14 mouse cellular contexts compared by ENCODE assay signal in genomic region chr16:13353927-13354326, GRCm38 (mm10).
DNase-seq lines count a peak whose midpoint lies in the region; ATAC-seq and TF ChIP-seq lines count a peak whose summit lies in the region.
"Had no signal": no experiment of that assay in that cellular context is flagged by ENCODE, and none has a peak within 500 bp of the region (broad histone marks: within the 10 kb centered on the region; RNA-seq: fewer than 3 reads in every experiment).

No protein-coding gene starts in this region.

- no peak overlapping the region for H3K4me3 ChIP-seq in kidney, adult 2 months (ENCODE audit: insufficient read depth, low read depth, low read length)
- H3K4me3 ChIP-seq in midbrain, embryonic 10.5 days, result no peak overlapping the region
- no peak overlapping the region for H3K4me3 ChIP-seq in midbrain, embryonic 15.5 days
- H3K4me3 ChIP-seq: erythroblast, embryonic 14.5 days had no signal

- WGBS in kidney, adult 2 months, result 64% methylated on average over 4 of the region's 4 CpGs
- 61% methylated on average over 4 of the region's 4 CpGs for WGBS in midbrain, embryonic 10.5 days
- WGBS in midbrain, embryonic 15.5 days, result 44% methylated on average over 4 of the region's 4 CpGs

- no peaks in the 10 kb centered on the region for H3K9me3 ChIP-seq in midbrain, embryonic 10.5 days (replicated peaks)
- no peaks in the 10 kb centered on the region for H3K9me3 ChIP-seq in midbrain, embryonic 15.5 days

- peaks cover 3% of the 10 kb centered on the region; the same call in 1 of the 2 replicates for H3K4me1 ChIP-seq in kidney, adult 2 months (ENCODE audit: control insufficient read depth, insufficient read depth, low read length)
- peaks cover 26% of the 10 kb centered on the region for H3K4me1 ChIP-seq in midbrain, embryonic 10.5 days
- H3K4me1 ChIP-seq in midbrain, embryonic 15.5 days, result peaks cover 26% of the 10 kb centered on the region

- H3K27me3 ChIP-seq in kidney, adult 2 months (replicated peaks; ENCODE audit: control insufficient read depth, insufficient read depth, low read length), result no peaks in the 10 kb centered on the region
- H3K27me3 ChIP-seq in midbrain, embryonic 10.5 days (ENCODE audit: low read depth, poor library complexity, severe bottlenecking), result no peaks in the 10 kb centered on the region
- no peaks in the 10 kb centered on the region for H3K27me3 ChIP-seq in midbrain, embryonic 15.5 days (replicated peaks)

- ATAC-seq in midbrain, embryonic 15.5 days (replicated peaks), result no peak

- TF ChIP-seq POLR2A in kidney, adult 2 months (IDR thresholded peaks at IDR 0.05; ENCODE audit: low read depth, low read length), result no peak

- H3K9ac ChIP-seq in midbrain, embryonic 15.5 days, result no peak overlapping the region
- H3K9ac ChIP-seq: hindbrain, embryonic 14.5 days; liver, embryonic 14.5 days had no signal

- H3K36me3 ChIP-seq in kidney, adult 2 months (ENCODE audit: control insufficient read depth, insufficient read depth, low read length), result no peaks in the 10 kb centered on the region
- no peaks in the 10 kb centered on the region for H3K36me3 ChIP-seq in midbrain, embryonic 10.5 days
- no peaks in the 10 kb centered on the region for H3K36me3 ChIP-seq in midbrain, embryonic 15.5 days (replicated peaks)

- no peak overlapping the region for H3K27ac ChIP-seq in kidney, adult 2 months (ENCODE audit: insufficient read depth, low read depth, low read length)
- H3K27ac ChIP-seq in midbrain, embryonic 10.5 days (replicated peaks), result peak overlapping the region; percentile 57; the same call in 1 of the 2 replicates
- H3K27ac ChIP-seq in midbrain, embryonic 15.5 days, result no peak overlapping the region
- H3K27ac ChIP-seq: hindbrain, embryonic 14.5 days; liver, embryonic 14.5 days had no signal

- H3K4me2 ChIP-seq in midbrain, embryonic 15.5 days, result no peak overlapping the region
- H3K4me2 ChIP-seq: hindbrain, embryonic 14.5 days had no signal

- DNase-seq in kidney, adult 2 months, result peak; percentile 14
- DNase-seq in kidney, adult 18-20 months, result no peak
- no peak for DNase-seq in midbrain, embryonic 10.5 days (ENCODE audit: low spot score)
- DNase-seq in embryo, embryonic 11 days, result peak; percentile 35
- DNase-seq in T-cell, adult 2 months (ENCODE audit: low spot score), result no peak
- DNase-seq in right cerebral cortex, postnatal 25 days, result no peak
- DNase-seq: cerebellum, postnatal 36 days; kidney, adult 11 months; right cerebral cortex, postnatal 14 days; thymus, adult 18-20 months had no signal

- TF ChIP-seq CTCF in kidney, adult 2 months (conservative IDR thresholded peaks at IDR 0.05; ENCODE audit: insufficient read depth, insufficient read length, low read depth, low read length), result no peak

Comparison
In these comparisons a context has a peak if more than half of its experiments do, and no peak if none do; other contexts are left out.
1. DNase-seq: peak in kidney, adult 2 months (single experiment) and embryo, embryonic 11 days (single experiment); none in kidney, adult 18-20 months (single experiment), midbrain, embryonic 10.5 days (single experiment), T-cell, adult 2 months (single experiment) and right cerebral cortex, postnatal 25 days (single experiment).